ENCODE assay signal across 8 mouse cellular contexts in genomic region chr16:5049182-5049773, GRCm38 (mm10). TPM values are rescaled to one million over a fixed set of nuclear protein-coding genes. Genes with fewer than 3 reads are reported as not detected.
DNase-seq lines count a peak whose midpoint lies in the region; ATAC-seq lines count a peak whose summit lies in the region.

No protein-coding gene starts in this region.

- H3K4me2 ChIP-seq in kidney, embryonic 15.5 days = peak overlapping the region; percentile 71
- peak overlapping the region; percentile 76 for H3K4me2 ChIP-seq in hindbrain, embryonic 11.5 days (replicated peaks; ENCODE audit: low read depth, low read length)

- peaks cover 51% of the 10 kb centered on the region for H3K36me3 ChIP-seq in kidney, embryonic 15.5 days
- peaks cover 3% of the 10 kb centered on the region; the same call in 1 of the 2 replicates for H3K36me3 ChIP-seq in hindbrain, embryonic 11.5 days (ENCODE audit: control insufficient read depth, insufficient read depth, low read length)

- under 1% methylated on average over 38 of the region's 38 CpGs for WGBS in kidney, embryonic 15.5 days
- 0% methylated on average over 38 of the region's 38 CpGs for WGBS in hindbrain, embryonic 11.5 days

- H3K9ac ChIP-seq in kidney, embryonic 15.5 days = peak overlapping the region; percentile 91
- peak overlapping the region; percentile 96 for H3K9ac ChIP-seq in hindbrain, embryonic 11.5 days (ENCODE audit: low read depth, low read length)

- H3K4me1 ChIP-seq in kidney, embryonic 15.5 days = peaks cover 24% of the 10 kb centered on the region
- peaks cover 3% of the 10 kb centered on the region for H3K4me1 ChIP-seq in hindbrain, embryonic 11.5 days (replicated peaks; ENCODE audit: control insufficient read depth, insufficient read depth, low read length)

- H3K4me3 ChIP-seq in kidney, embryonic 15.5 days (replicated peaks) = peak overlapping the region; percentile 99
- peak overlapping the region; percentile 97 for H3K4me3 ChIP-seq in hindbrain, embryonic 11.5 days (ENCODE audit: low read depth, low read length)

- no peaks in the 10 kb centered on the region for H3K27me3 ChIP-seq in kidney, embryonic 15.5 days
- no peaks in the 10 kb centered on the region for H3K27me3 ChIP-seq in hindbrain, embryonic 11.5 days (ENCODE audit: control insufficient read depth, insufficient read depth, low read length)

- ATAC-seq in kidney, embryonic 15.5 days (replicated peaks; ENCODE audit: low FRiP score) = peak; percentile 61
- peak; percentile 68 for ATAC-seq in hindbrain, embryonic 11.5 days (ENCODE audit: low FRiP score)

- peak overlapping the region; percentile 99 for H3K27ac ChIP-seq in kidney, embryonic 15.5 days
- peak overlapping the region; percentile 82 for H3K27ac ChIP-seq in hindbrain, embryonic 11.5 days (ENCODE audit: low read depth, low read length)

- no peak for DNase-seq in kidney, postnatal 25 days
- peak; percentile 51 for DNase-seq in adipocyte (ENCODE audit: low spot score)
- DNase-seq in hindbrain, embryonic 11.5 days (ENCODE audit: low spot score) = no peak
- peak; percentile 25 for DNase-seq in lung, postnatal 36 days
- DNase-seq in cerebellum, postnatal 4 days (ENCODE audit: low spot score in 2 of 2) = no peak
- no peak for DNase-seq in T-cell, adult 2 months (ENCODE audit: low spot score)
- DNase-seq in right cerebral cortex, postnatal 14 days = no peak

- H3K9me3 ChIP-seq in kidney, embryonic 15.5 days (replicated peaks) = no peaks in the 10 kb centered on the region
- no peaks in the 10 kb centered on the region for H3K9me3 ChIP-seq in hindbrain, embryonic 11.5 days (ENCODE audit: control insufficient read depth, low read length)

RNA-seq across cellular contexts. Expression of gene Glyr1, which starts 0.4 kb away (rescaled TPM):
- 162 and 164 TPM in 2 replicates for polyA plus RNA-seq in kidney, embryonic 15.5 days (2015; fragmentation: Nextera tagmentation; extraction: Ambion mirVana)
- 112 and 168 TPM in 2 replicates for polyA plus RNA-seq in hindbrain, embryonic 11.5 days (2014; fragmentation: Nextera tagmentation; extraction: Ambion mirVana)

RNA-seq across cellular contexts. Expression of gene Ubn1, which starts 0.6 kb away (rescaled TPM):
- 18.5 and 19.9 TPM in 2 replicates for polyA plus RNA-seq in kidney, embryonic 15.5 days (2015; fragmentation: Nextera tagmentation; extraction: Ambion mirVana)
- 23.4 and 25.1 TPM in 2 replicates for polyA plus RNA-seq in hindbrain, embryonic 11.5 days (2014; fragmentation: Nextera tagmentation; extraction: Ambion mirVana)

RNA-seq across cellular contexts. Expression of gene Rogdi, which starts 35.9 kb away (rescaled TPM):
- 93.5 and 101 TPM in 2 replicates for polyA plus RNA-seq in kidney, embryonic 15.5 days (2015; fragmentation: Nextera tagmentation; extraction: Ambion mirVana)
- 74.1 and 84.9 TPM in 2 replicates for polyA plus RNA-seq in hindbrain, embryonic 11.5 days (2014; fragmentation: Nextera tagmentation; extraction: Ambion mirVana)

RNA-seq across cellular contexts. Expression of gene Smim22, which starts 42.2 kb away (rescaled TPM):
- polyA plus RNA-seq in kidney, embryonic 15.5 days (2015; fragmentation: Nextera tagmentation; extraction: Ambion mirVana) = 11.2 and 13.7 TPM in 2 replicates
- polyA plus RNA-seq in hindbrain, embryonic 11.5 days (2014; fragmentation: Nextera tagmentation; extraction: Ambion mirVana) = 3.5 and 4.5 TPM in 2 replicates

RNA-seq across cellular contexts. Expression of gene Sept12, which starts 51.6 kb away (rescaled TPM):
- not detected in 2 replicates for polyA plus RNA-seq in kidney, embryonic 15.5 days (2015; fragmentation: Nextera tagmentation; extraction: Ambion mirVana)
- not detected in 2 replicates for polyA plus RNA-seq in hindbrain, embryonic 11.5 days (2014; fragmentation: Nextera tagmentation; extraction: Ambion mirVana)

Comparison
In these comparisons a context has a peak if more than half of its experiments do, and no peak if none do; other contexts are left out.
1. DNase-seq: peak in adipocyte (single experiment) and lung, postnatal 36 days (single experiment); none in kidney, postnatal 25 days (0 of 2), hindbrain, embryonic 11.5 days (single experiment), cerebellum, postnatal 4 days (0 of 2), T-cell, adult 2 months (single experiment) and right cerebral cortex, postnatal 14 days (single experiment).